Mouse (Mus musculus): ENCODE results near the gene Ucp2.
"Not testable (repeated sequence)": the region's sequence is repeated elsewhere in the genome, so short reads cannot be mapped to it uniquely, and the experiment has no call there.

Ucp2 gene

GRCm38 (mm10) chr7:100479823-100480164, 13.3 kb upstream of the Ucp2 start:
- DNase-seq (ENCODE audit: low spot score) = no peak

- DNase-seq (ENCODE audit: low spot score) = no peak
Measured at GRCm38 (mm10) chr7:100480175-100480574, 13.0 kb upstream of the Ucp2 start.

- DNase-seq (ENCODE audit: low spot score) = not testable (repeated sequence)
Measured at GRCm38 (mm10) chr7:100482046-100482445, 11.1 kb upstream of the Ucp2 start.

- no peak for DNase-seq (ENCODE audit: low spot score)
Measured at GRCm38 (mm10) chr7:100484493-100484892, 8.6 kb upstream of the Ucp2 start.

- DNase-seq (ENCODE audit: low spot score) = no peak
Measured at GRCm38 (mm10) chr7:100487301-100487700, 5.8 kb upstream of the Ucp2 start.

GRCm38 (mm10) chr7:100488474-100489048, 4.6 kb upstream of the Ucp2 start:
- DNase-seq (ENCODE audit: low spot score) = no peak

GRCm38 (mm10) chr7:100492391-100493116, 583 bp upstream of the Ucp2 start:
- no peak for DNase-seq (ENCODE audit: low spot score)

GRCm38 (mm10) chr7:100493484-100494414, 612 bp downstream of the Ucp2 start:
- no peak for DNase-seq (ENCODE audit: low spot score)

GRCm38 (mm10) chr7:100494415-100494831, 1.3 kb downstream of the Ucp2 start:
- no peak for DNase-seq (ENCODE audit: low spot score)

GRCm38 (mm10) chr7:100495042-100495441, 1.9 kb downstream of the Ucp2 start:
- DNase-seq (ENCODE audit: low spot score) = no peak

GRCm38 (mm10) chr7:100495581-100496251, 2.6 kb downstream of the Ucp2 start:
- DNase-seq (ENCODE audit: low spot score) = peak; percentile 62

GRCm38 (mm10) chr7:100496371-100496770, 3.2 kb downstream of the Ucp2 start:
- DNase-seq (ENCODE audit: low spot score) = no peak

- no peak for DNase-seq (ENCODE audit: low spot score)
Measured at GRCm38 (mm10) chr7:100496791-100497190, 3.7 kb downstream of the Ucp2 start.

- no peak for DNase-seq (ENCODE audit: low spot score)
Measured at GRCm38 (mm10) chr7:100497402-100497801, 4.3 kb downstream of the Ucp2 start.

GRCm38 (mm10) chr7:100497982-100498381, 4.8 kb downstream of the Ucp2 start:
- DNase-seq (ENCODE audit: low spot score) = no peak

GRCm38 (mm10) chr7:100499465-100499864, 6.3 kb downstream of the Ucp2 start:
- DNase-seq (ENCODE audit: low spot score) = no peak

GRCm38 (mm10) chr7:100500276-100500977, 7.3 kb downstream of the Ucp2 start:
- DNase-seq (ENCODE audit: low spot score) = no peak

GRCm38 (mm10) chr7:100501027-100501843, 8.1 kb downstream of the Ucp2 start:
- no peak for DNase-seq (ENCODE audit: low spot score)

GRCm38 (mm10) chr7:100501844-100502373, 8.8 kb downstream of the Ucp2 start:
- no peak for DNase-seq (ENCODE audit: low spot score)

- no peak for DNase-seq (ENCODE audit: low spot score)
Measured at GRCm38 (mm10) chr7:100502374-100502922, 9.3 kb downstream of the Ucp2 start.

Measured in left cerebral cortex, adult 11 months (tissue).